Mouse (Mus musculus) E14TG2a.4 (cell line): ENCODE data around the gene Gipc3.

Experiments used
- CTCF ChIP-seq: conservative IDR thresholded peaks from 2 replicates; pipeline ENCODE4 v1.5.1; 2014; ENCODE audit warnings: low read length
- POU5F1 ChIP-seq: IDR thresholded peaks from 2 replicates; pipeline ENCODE4 v1.6.1; 2014; ENCODE audit warnings: low read length, borderline replicate concordance

DNA sequence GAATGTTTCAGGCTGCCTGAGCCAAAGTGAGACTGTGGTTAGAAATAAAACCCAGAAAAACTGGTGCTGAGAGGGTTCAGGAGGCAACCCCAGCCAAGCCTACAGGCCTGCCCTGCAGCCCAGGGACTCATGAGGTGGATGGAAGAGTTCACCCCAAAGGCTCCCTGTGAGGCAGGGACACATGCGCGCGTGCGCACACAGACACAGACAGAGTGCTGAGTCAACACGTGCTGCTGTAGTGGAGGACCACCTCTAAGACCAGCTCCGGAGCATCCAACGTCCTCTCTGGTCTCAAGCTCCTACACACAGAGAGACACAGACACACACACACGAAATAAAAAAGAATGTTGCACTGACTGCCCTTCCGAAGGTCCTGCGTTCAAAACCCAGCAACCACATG lies 32.3 kb upstream of the Gipc3 start:
- TF ChIP-seq CTCF (no peak), POU5F1 (no peak)
